Mouse (Mus musculus): ENCODE results near the gene Efna5. TPM values are rescaled to one million over a fixed set of nuclear protein-coding genes. Genes with fewer than 3 reads are reported as not detected.

Efna5 gene
- polyA plus RNA-seq, 1 experiment: 2.8 TPM

DNA sequence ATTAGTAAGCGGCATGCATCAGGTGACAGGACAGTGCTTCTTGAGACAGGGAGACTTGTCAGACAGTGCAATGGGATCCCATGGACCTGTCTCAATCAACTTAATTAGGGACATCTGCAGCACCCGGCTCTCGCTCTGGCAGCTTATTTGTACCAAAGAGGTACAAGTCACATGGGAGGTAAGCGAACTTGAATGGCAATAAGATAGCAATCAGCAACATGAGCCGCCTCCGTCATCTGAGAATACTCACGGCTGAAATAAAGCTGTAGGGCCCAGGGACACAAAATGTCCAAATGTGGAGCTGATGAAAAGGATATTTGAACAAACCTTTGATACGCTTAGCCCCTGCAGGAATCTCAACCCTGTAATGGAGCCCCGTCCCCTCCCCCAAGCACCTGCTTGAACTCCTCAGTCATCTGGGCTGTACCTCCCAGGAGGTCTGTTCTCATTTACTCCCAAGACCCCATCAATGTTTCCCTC lies 186.1 kb downstream of the Efna5 start:
- Histone ChIP-seq H3K4me3 (no peak overlapping the region), H3K79me2 (ENCODE audit: control insufficient read depth, insufficient read depth) (no peaks in the 10 kb centered on the region), H3ac (ENCODE audit: control insufficient read depth, insufficient read length) (no peak overlapping the region), H3K27me3 (ENCODE audit: control insufficient read depth, insufficient read depth, insufficient read length) (no peaks in the 10 kb centered on the region), H3K4me2 (ENCODE audit: low read depth) (no peak overlapping the region), H3K36me3 (ENCODE audit: control insufficient read depth, insufficient read depth) (no peaks in the 10 kb centered on the region)
- TF ChIP-seq REST (IDR thresholded peaks at IDR 0.05; ENCODE audit: insufficient read depth, insufficient read length): no peak

GRCm38 (mm10) chr17:62692242-62692641 lies 188.9 kb downstream of the Efna5 start:
- Histone ChIP-seq H3K27me3 (ENCODE audit: control insufficient read depth, insufficient read depth, insufficient read length) (no peaks in the 10 kb centered on the region), H3K79me2 (ENCODE audit: control insufficient read depth, insufficient read depth) (no peaks in the 10 kb centered on the region), H3K36me3 (ENCODE audit: control insufficient read depth, insufficient read depth) (no peaks in the 10 kb centered on the region), H3K4me2 (ENCODE audit: low read depth) (peak overlapping the region; percentile 22), H3ac (ENCODE audit: control insufficient read depth, insufficient read length) (no peak overlapping the region), H3K4me3 (no peak overlapping the region)
- TF ChIP-seq CEBPB (IDR thresholded peaks at IDR 0.05; ENCODE audit: insufficient read depth, poor library complexity, severe bottlenecking) (no peak), TCF12 (IDR thresholded peaks at IDR 0.05; ENCODE audit: insufficient read depth, poor library complexity, severe bottlenecking) (no peak), REST (IDR thresholded peaks at IDR 0.05; ENCODE audit: insufficient read depth, insufficient read length) (no peak), MYOD1 (IDR thresholded peaks at IDR 0.05; ENCODE audit: control insufficient read depth in 1 of 3, insufficient read length in 2 of 3, low read depth in 2 of 3) (peak in 1 of 3 experiments; percentile 41), MYOG (IDR thresholded peaks at IDR 0.05; ENCODE audit: control insufficient read depth in 1 of 3, insufficient read depth in 1 of 3, insufficient read length in 2 of 3, low read depth in 2 of 3) (peak in 1 of 3 experiments; percentile 37), MAX (IDR thresholded peaks at IDR 0.05; ENCODE audit: low read depth) (no peak), POLR2AphosphoS2 (IDR thresholded peaks at IDR 0.05; ENCODE audit: insufficient read length, low read depth) (no peak), TCF3 (IDR thresholded peaks at IDR 0.05; ENCODE audit: insufficient read length, low read depth) (no peak), E2F4 (IDR thresholded peaks at IDR 0.05; ENCODE audit: insufficient read depth) (no peak), SRF (IDR thresholded peaks at IDR 0.05; ENCODE audit: control insufficient read depth, insufficient read length, low read depth) (no peak)

DNA sequence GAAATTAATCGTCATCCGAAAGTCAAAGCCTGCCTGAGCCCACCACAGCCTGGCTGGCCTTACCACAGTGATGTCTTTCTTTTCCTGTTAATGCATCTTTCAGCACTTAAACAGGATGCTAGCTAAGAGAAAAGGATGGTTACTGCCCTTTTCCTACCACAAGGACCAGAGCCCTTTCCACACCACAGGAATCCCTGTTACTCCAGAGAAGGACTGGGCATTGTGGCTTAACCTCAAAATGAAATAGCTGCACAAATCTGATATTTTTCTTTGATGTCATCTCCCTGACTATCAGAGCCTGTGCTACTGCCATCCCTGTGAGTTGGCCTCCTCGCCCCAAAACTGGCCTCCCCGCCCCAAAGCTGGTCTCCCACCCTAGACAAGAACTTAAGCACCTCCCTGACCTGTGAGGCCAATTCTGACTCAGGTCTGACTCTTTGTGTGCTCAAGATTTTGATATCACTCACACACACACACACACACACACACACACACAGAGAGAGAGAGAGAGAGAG lies 189.9 kb downstream of the Efna5 start:
- H3K4me2 ChIP-seq (ENCODE audit: low read depth): peak overlapping the region; percentile 50
- H3K36me3 ChIP-seq (ENCODE audit: control insufficient read depth, insufficient read depth): no peaks in the 10 kb centered on the region
- H3ac ChIP-seq (ENCODE audit: control insufficient read depth, insufficient read length): no peak overlapping the region
- H3K79me2 ChIP-seq (ENCODE audit: control insufficient read depth, insufficient read depth): no peaks in the 10 kb centered on the region
- H3K27me3 ChIP-seq (ENCODE audit: control insufficient read depth, insufficient read depth, insufficient read length): no peaks in the 10 kb centered on the region
- TF ChIP-seq REST (IDR thresholded peaks at IDR 0.05; ENCODE audit: insufficient read depth, insufficient read length) (no peak), MAX (IDR thresholded peaks at IDR 0.05; ENCODE audit: low read depth) (no peak), CEBPB (IDR thresholded peaks at IDR 0.05; ENCODE audit: insufficient read depth, poor library complexity, severe bottlenecking) (no peak), SRF (IDR thresholded peaks at IDR 0.05; ENCODE audit: control insufficient read depth, insufficient read length, low read depth) (no peak), TCF12 (IDR thresholded peaks at IDR 0.05; ENCODE audit: insufficient read depth, poor library complexity, severe bottlenecking) (no peak), MYOG (IDR thresholded peaks at IDR 0.05; ENCODE audit: control insufficient read depth in 1 of 3, insufficient read depth in 1 of 3, insufficient read length in 2 of 3, low read depth in 2 of 3) (no peak), TCF3 (IDR thresholded peaks at IDR 0.05; ENCODE audit: insufficient read length, low read depth) (no peak), MYOD1 (IDR thresholded peaks at IDR 0.05; ENCODE audit: control insufficient read depth in 1 of 3, insufficient read length in 2 of 3, low read depth in 2 of 3) (no peak), POLR2AphosphoS2 (IDR thresholded peaks at IDR 0.05; ENCODE audit: insufficient read length, low read depth) (no peak), E2F4 (IDR thresholded peaks at IDR 0.05; ENCODE audit: insufficient read depth) (no peak), USF1 (IDR thresholded peaks at IDR 0.05; ENCODE audit: low read depth) (no peak), POLR2A (IDR thresholded peaks at IDR 0.05; ENCODE audit: insufficient read length, low read depth) (no peak)
- no peak overlapping the region for H3K4me3 ChIP-seq

GRCm38 (mm10) chr17:62690256-62690655 lies 190.9 kb downstream of the Efna5 start:
- Histone ChIP-seq H3K27me3 (ENCODE audit: control insufficient read depth, insufficient read depth, insufficient read length) (no peaks in the 10 kb centered on the region), H3K79me2 (ENCODE audit: control insufficient read depth, insufficient read depth) (no peaks in the 10 kb centered on the region), H3K4me3 (no peak overlapping the region), H3K36me3 (ENCODE audit: control insufficient read depth, insufficient read depth) (no peaks in the 10 kb centered on the region), H3ac (ENCODE audit: control insufficient read depth, insufficient read length) (no peak overlapping the region), H3K4me2 (ENCODE audit: low read depth) (no peak overlapping the region)
- TF ChIP-seq TCF3 (IDR thresholded peaks at IDR 0.05; ENCODE audit: insufficient read length, low read depth) (no peak), USF1 (IDR thresholded peaks at IDR 0.05; ENCODE audit: low read depth) (no peak)

- Histone ChIP-seq H3K27me3 (ENCODE audit: control insufficient read depth, insufficient read depth, insufficient read length) (no peaks in the 10 kb centered on the region), H3K4me2 (ENCODE audit: low read depth) (no peak overlapping the region), H3K79me2 (ENCODE audit: control insufficient read depth, insufficient read depth) (no peaks in the 10 kb centered on the region), H3K36me3 (ENCODE audit: control insufficient read depth, insufficient read depth) (no peaks in the 10 kb centered on the region), H3ac (ENCODE audit: control insufficient read depth, insufficient read length) (no peak overlapping the region), H3K4me3 (no peak overlapping the region)
- TF ChIP-seq TCF12 (IDR thresholded peaks at IDR 0.05; ENCODE audit: insufficient read depth, poor library complexity, severe bottlenecking): no peak
- no peak for TF ChIP-seq USF1 (IDR thresholded peaks at IDR 0.05; ENCODE audit: low read depth)
- no peak for TF ChIP-seq TCF3 (IDR thresholded peaks at IDR 0.05; ENCODE audit: insufficient read length, low read depth)
- no peak for TF ChIP-seq CEBPB (IDR thresholded peaks at IDR 0.05; ENCODE audit: insufficient read depth, poor library complexity, severe bottlenecking)
- TF ChIP-seq MYOG (IDR thresholded peaks at IDR 0.05; ENCODE audit: control insufficient read depth in 1 of 3, insufficient read depth in 1 of 3, insufficient read length in 2 of 3, low read depth in 2 of 3): no peak
- no peak for TF ChIP-seq MAX (IDR thresholded peaks at IDR 0.05; ENCODE audit: low read depth)
- TF ChIP-seq SRF (IDR thresholded peaks at IDR 0.05; ENCODE audit: control insufficient read depth, insufficient read length, low read depth): no peak
- TF ChIP-seq POLR2AphosphoS2 (IDR thresholded peaks at IDR 0.05; ENCODE audit: insufficient read length, low read depth): no peak
- no peak for TF ChIP-seq E2F4 (IDR thresholded peaks at IDR 0.05; ENCODE audit: insufficient read depth)
- no peak for TF ChIP-seq POLR2A (IDR thresholded peaks at IDR 0.05; ENCODE audit: insufficient read length, low read depth)
- no peak for TF ChIP-seq MYOD1 (IDR thresholded peaks at IDR 0.05; ENCODE audit: control insufficient read depth in 1 of 3, insufficient read length in 2 of 3, low read depth in 2 of 3)
- TF ChIP-seq REST (IDR thresholded peaks at IDR 0.05; ENCODE audit: insufficient read depth, insufficient read length): no peak
Observed at GRCm38 (mm10) chr17:62689646-62690045, 191.5 kb downstream of the Efna5 start.
